Mouse (Mus musculus) myocyte (in vitro differentiated cells): ENCODE measurements around the gene Fads1. TPM values are rescaled to one million over a fixed set of nuclear protein-coding genes. Genes with fewer than 3 reads are reported as not detected.

Source experiments
- H3K27me3 ChIP-seq: one replicate; pipeline ENCODE4 v1.6.1; 2011; ENCODE audit not compliant: control insufficient read depth, insufficient read depth, insufficient read length
- H3K36me3 ChIP-seq: one replicate; pipeline ENCODE4 v1.6.1; 2011; ENCODE audit not compliant: control insufficient read depth, insufficient read depth
- H3K4me2 ChIP-seq: one replicate; pipeline ENCODE4 v1.6.1; 2011; ENCODE audit warnings: low read depth, control low read depth
- H3K4me3 ChIP-seq: one replicate; pipeline ENCODE4 v1.5.1; 2011; ENCODE audit warnings: mild to moderate bottlenecking, control low read depth, moderate library complexity
- H3K79me2 ChIP-seq: one replicate; pipeline ENCODE4 v1.6.1; 2011; ENCODE audit not compliant: control insufficient read depth, insufficient read depth
- H3ac ChIP-seq: one replicate; pipeline ENCODE4 v1.6.1; 2011; ENCODE audit not compliant: control insufficient read depth, insufficient read length
- CEBPB ChIP-seq: IDR thresholded peaks from 2 replicates; pipeline ENCODE4 v1.6.1; 2011; ENCODE audit warnings: mild to moderate bottlenecking, moderate library complexity; ENCODE audit not compliant: poor library complexity, insufficient read depth, severe bottlenecking
- E2F4 ChIP-seq: IDR thresholded peaks from one replicate; pipeline ENCODE4 v1.6.1; 2011; ENCODE audit warnings: mild to moderate bottlenecking, control low read depth, moderate library complexity; ENCODE audit not compliant: insufficient read depth
- MAX ChIP-seq: IDR thresholded peaks from one replicate; pipeline ENCODE4 v1.6.1; 2011; ENCODE audit warnings: low read depth, mild to moderate bottlenecking, control low read depth
- MYOD1 ChIP-seq, 3 experiments: IDR thresholded peaks; one replicate each; pipeline ENCODE4 v1.6.1; 2011; ENCODE audit warnings: control low read depth in 2 of 3, low read depth in 2 of 3, mild to moderate bottlenecking in 2 of 3, moderate library complexity in 1 of 3; ENCODE audit not compliant: insufficient read length in 2 of 3, control insufficient read depth in 1 of 3
- MYOG ChIP-seq, 3 experiments: IDR thresholded peaks; one replicate each; pipeline ENCODE4 v1.6.1; 2011; ENCODE audit warnings: control low read depth in 2 of 3, low read depth in 2 of 3, mild to moderate bottlenecking in 2 of 3; ENCODE audit not compliant: insufficient read length in 2 of 3, control insufficient read depth in 1 of 3, insufficient read depth in 1 of 3
- POLR2A ChIP-seq: IDR thresholded peaks from one replicate; pipeline ENCODE4 v1.6.1; 2011; ENCODE audit warnings: low read depth, mild to moderate bottlenecking, control low read depth, moderate library complexity; ENCODE audit not compliant: insufficient read length
- POLR2AphosphoS2 ChIP-seq: IDR thresholded peaks from one replicate; pipeline ENCODE4 v1.6.1; 2011; ENCODE audit warnings: low read depth, control low read depth; ENCODE audit not compliant: insufficient read length
- REST ChIP-seq: IDR thresholded peaks from one replicate; pipeline ENCODE4 v1.6.1; 2011; ENCODE audit warnings: mild to moderate bottlenecking, control low read depth, moderate library complexity; ENCODE audit not compliant: insufficient read depth, insufficient read length
- SRF ChIP-seq: IDR thresholded peaks from one replicate; pipeline ENCODE4 v1.6.1; 2011; ENCODE audit warnings: low read depth; ENCODE audit not compliant: control insufficient read depth, insufficient read length
- TCF12 ChIP-seq: IDR thresholded peaks from one replicate; pipeline ENCODE4 v1.6.1; 2011; ENCODE audit warnings: mild to moderate bottlenecking, control low read depth; ENCODE audit not compliant: poor library complexity, insufficient read depth, severe bottlenecking
- TCF3 ChIP-seq: IDR thresholded peaks from one replicate; pipeline ENCODE4 v1.6.1; 2011; ENCODE audit warnings: low read depth, control low read depth; ENCODE audit not compliant: insufficient read length
- USF1 ChIP-seq: IDR thresholded peaks from one replicate; pipeline ENCODE4 v1.6.1; 2011; ENCODE audit warnings: low read depth, mild to moderate bottlenecking, control low read depth, moderate library complexity
- polyA plus RNA-seq: library from polyadenylated mRNA; unstranded; fragments of >200 nt; fragmentation: generic; extraction: Trizol; gene quantifications from one replicate; pipeline ENCODE4 v1.2.1, GENCODE M21; 2012; ENCODE audit warnings: missing spikeins

Gene Fads1
- polyA plus RNA-seq, 1 experiment = 120 TPM

DNA sequence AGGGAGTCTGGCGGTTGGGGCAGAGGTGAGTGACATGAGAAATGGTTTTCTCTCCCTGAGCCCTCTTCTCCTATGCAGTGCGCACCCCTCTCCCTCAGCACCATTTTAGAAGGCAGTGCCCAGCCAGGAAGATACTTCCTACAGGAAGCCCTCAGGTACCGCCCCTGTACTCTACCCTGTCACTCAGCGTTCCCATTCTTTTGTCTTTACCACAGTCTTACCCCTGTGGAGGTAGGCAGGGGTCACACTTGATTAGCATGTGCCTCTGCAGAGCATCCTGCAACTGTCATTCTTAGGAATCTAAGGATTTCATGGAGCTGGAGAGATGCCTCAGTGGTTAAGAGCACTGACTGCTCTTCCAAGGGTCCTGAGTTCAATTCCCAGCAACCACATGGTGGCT is 40.9 kb downstream of the Fads1 start:
- no peak for TF ChIP-seq POLR2AphosphoS2
- no peak for TF ChIP-seq MYOG (IDR thresholded peaks at IDR 0.05; ENCODE audit: control insufficient read depth in 1 of 3, insufficient read depth in 1 of 3, insufficient read length in 2 of 3, low read depth in 2 of 3)
- TF ChIP-seq MYOD1 (IDR thresholded peaks at IDR 0.05; ENCODE audit: control insufficient read depth in 1 of 3, insufficient read length in 2 of 3, low read depth in 2 of 3) = no peak
- no peak for TF ChIP-seq SRF
- TF ChIP-seq E2F4 = no peak
- TF ChIP-seq REST = no peak
- no peak for TF ChIP-seq USF1
- no peak for TF ChIP-seq TCF3
- TF ChIP-seq CEBPB = no peak
- no peak for TF ChIP-seq POLR2A
- no peak for TF ChIP-seq MAX
- TF ChIP-seq TCF12 = no peak
- H3K4me2 ChIP-seq = no peak overlapping the region
- H3K27me3 ChIP-seq = peaks cover 41% of the 10 kb centered on the region
- no peak overlapping the region for H3ac ChIP-seq
- no peak overlapping the region for H3K4me3 ChIP-seq
- no peaks in the 10 kb centered on the region for H3K79me2 ChIP-seq
- H3K36me3 ChIP-seq = no peaks in the 10 kb centered on the region

DNA sequence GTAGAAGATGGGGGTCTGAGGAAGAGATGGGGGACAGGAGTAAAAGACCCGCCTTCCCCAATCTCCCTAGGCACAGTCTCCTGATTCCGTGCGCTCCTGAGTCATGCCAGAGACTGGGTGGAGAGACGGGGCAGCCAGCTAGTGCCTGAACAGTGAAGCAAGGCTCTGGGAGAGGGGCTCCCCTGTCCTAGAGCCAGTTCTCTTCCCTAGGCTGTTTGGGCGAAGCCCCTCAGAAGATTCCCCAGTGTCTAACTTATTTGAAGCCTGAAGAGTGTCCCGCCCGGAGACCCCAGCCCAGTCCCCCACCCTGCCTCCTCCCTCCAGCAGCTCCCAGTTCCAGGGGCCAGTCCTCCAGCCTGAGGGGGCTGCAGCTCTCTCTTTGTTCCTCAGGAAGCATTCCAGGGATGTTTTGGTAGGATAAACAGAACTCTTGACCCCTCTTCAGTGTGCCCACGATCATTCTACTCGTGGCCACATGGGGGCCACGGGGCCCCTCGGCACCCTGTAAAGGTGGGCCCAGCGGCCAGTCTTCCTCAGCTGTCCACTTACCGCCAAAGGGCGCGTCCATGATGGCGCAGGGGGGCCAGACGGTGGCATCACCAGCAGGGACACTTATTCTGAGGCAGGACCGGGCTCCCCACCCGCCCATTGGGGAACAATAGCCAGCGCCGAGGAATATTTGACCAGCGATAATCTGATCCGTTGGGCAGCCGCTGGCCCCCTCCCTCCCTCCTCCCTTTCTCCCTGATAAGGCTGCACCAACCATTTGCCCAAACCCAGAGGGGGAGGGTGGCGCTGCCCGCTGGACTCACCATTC is 42.2 kb downstream of the Fads1 start:
- no peak for TF ChIP-seq POLR2AphosphoS2
- no peak for TF ChIP-seq CEBPB
- TF ChIP-seq REST = no peak
- no peak for TF ChIP-seq MYOG (IDR thresholded peaks at IDR 0.05; ENCODE audit: control insufficient read depth in 1 of 3, insufficient read depth in 1 of 3, insufficient read length in 2 of 3, low read depth in 2 of 3)
- TF ChIP-seq SRF = no peak
- no peak for TF ChIP-seq E2F4
- no peak for TF ChIP-seq MYOD1 (IDR thresholded peaks at IDR 0.05; ENCODE audit: control insufficient read depth in 1 of 3, insufficient read length in 2 of 3, low read depth in 2 of 3)
- TF ChIP-seq POLR2A = no peak
- TF ChIP-seq TCF12 = no peak
- no peak for TF ChIP-seq TCF3
- TF ChIP-seq USF1 = no peak
- TF ChIP-seq MAX = no peak
- Histone ChIP-seq H3K4me3 (no peak overlapping the region), H3K27me3 (peaks cover 54% of the 10 kb centered on the region), H3ac (no peak overlapping the region), H3K79me2 (no peaks in the 10 kb centered on the region), H3K36me3 (no peaks in the 10 kb centered on the region), H3K4me2 (no peak overlapping the region)

GRCm38 (mm10) chr19:10225767-10226166 is 43.1 kb downstream of the Fads1 start:
- H3K27me3 ChIP-seq = peaks cover 63% of the 10 kb centered on the region
- TF ChIP-seq REST = no peak
- TF ChIP-seq POLR2AphosphoS2 = no peak
- TF ChIP-seq MYOG (IDR thresholded peaks at IDR 0.05; ENCODE audit: control insufficient read depth in 1 of 3, insufficient read depth in 1 of 3, insufficient read length in 2 of 3, low read depth in 2 of 3) = no peak
- no peak for TF ChIP-seq TCF12
- TF ChIP-seq MAX = no peak
- no peak for TF ChIP-seq USF1
- TF ChIP-seq E2F4 = no peak
- no peak for TF ChIP-seq SRF
- TF ChIP-seq POLR2A = no peak
- no peak for TF ChIP-seq CEBPB
- no peak for TF ChIP-seq MYOD1 (IDR thresholded peaks at IDR 0.05; ENCODE audit: control insufficient read depth in 1 of 3, insufficient read length in 2 of 3, low read depth in 2 of 3)
- no peak for TF ChIP-seq TCF3
- H3K4me3 ChIP-seq = no peak overlapping the region
- no peak overlapping the region for H3ac ChIP-seq
- no peak overlapping the region for H3K4me2 ChIP-seq
- H3K36me3 ChIP-seq = no peaks in the 10 kb centered on the region
- no peaks in the 10 kb centered on the region for H3K79me2 ChIP-seq

- Histone ChIP-seq H3K4me2 (no peak overlapping the region), H3K36me3 (no peaks in the 10 kb centered on the region), H3K27me3 (peaks cover 88% of the 10 kb centered on the region), H3ac (no peak overlapping the region), H3K4me3 (no peak overlapping the region), H3K79me2 (no peaks in the 10 kb centered on the region)
- TF ChIP-seq MAX = no peak
- no peak for TF ChIP-seq MYOG (IDR thresholded peaks at IDR 0.05; ENCODE audit: control insufficient read depth in 1 of 3, insufficient read depth in 1 of 3, insufficient read length in 2 of 3, low read depth in 2 of 3)
- no peak for TF ChIP-seq CEBPB
Measured at GRCm38 (mm10) chr19:10231016-10231415, 48.3 kb downstream of the Fads1 start.
